8 mouse cellular contexts compared by ENCODE assay signal in genomic region chr12:105584851-105585250, GRCm38 (mm10). TPM values are rescaled to one million over a fixed set of nuclear protein-coding genes. Genes with fewer than 3 reads are reported as not detected.
DNase-seq lines count a peak whose midpoint lies in the region; ATAC-seq and TF ChIP-seq lines count a peak whose summit lies in the region.

No protein-coding gene starts in this region.

- H3K4me1 ChIP-seq in midbrain, embryonic 10.5 days: peaks cover 24% of the 10 kb centered on the region
- peaks cover 3% of the 10 kb centered on the region; the same call in 1 of the 2 replicates for H3K4me1 ChIP-seq in midbrain, embryonic 16.5 days (ENCODE audit: control insufficient read depth, insufficient read depth, low read length)
- H3K4me1 ChIP-seq in kidney, adult 2 months (ENCODE audit: control insufficient read depth, insufficient read depth, low read length): no peaks in the 10 kb centered on the region
- H3K4me1 ChIP-seq in limb, embryonic 12.5 days (replicated peaks): peaks cover 19% of the 10 kb centered on the region
- H3K4me1 ChIP-seq in midbrain, postnatal 0 days (ENCODE audit: insufficient read depth, low read length): peaks cover 3% of the 10 kb centered on the region; the same call in 1 of the 2 replicates
- H3K4me1 ChIP-seq in stomach, embryonic 16.5 days (ENCODE audit: control insufficient read depth, insufficient read depth, low read length): peaks cover 24% of the 10 kb centered on the region

- H3K36me3 ChIP-seq in midbrain, embryonic 10.5 days: no peaks in the 10 kb centered on the region
- H3K36me3 ChIP-seq in midbrain, embryonic 16.5 days (ENCODE audit: control insufficient read depth, insufficient read depth, low read length): no peaks in the 10 kb centered on the region
- no peaks in the 10 kb centered on the region for H3K36me3 ChIP-seq in kidney, adult 2 months (ENCODE audit: control insufficient read depth, insufficient read depth, low read length)
- no peaks in the 10 kb centered on the region for H3K36me3 ChIP-seq in limb, embryonic 12.5 days
- H3K36me3 ChIP-seq in midbrain, postnatal 0 days (ENCODE audit: insufficient read depth, low read length): no peaks in the 10 kb centered on the region
- H3K36me3 ChIP-seq in stomach, embryonic 16.5 days (ENCODE audit: control insufficient read depth, insufficient read depth, low read length): no peaks in the 10 kb centered on the region

- no peak overlapping the region for H3K4me3 ChIP-seq in midbrain, embryonic 10.5 days
- H3K4me3 ChIP-seq in midbrain, embryonic 16.5 days (ENCODE audit: low read depth, low read length): no peak overlapping the region
- no peak overlapping the region for H3K4me3 ChIP-seq in kidney, adult 2 months (ENCODE audit: insufficient read depth, low read depth, low read length)
- no peak overlapping the region for H3K4me3 ChIP-seq in limb, embryonic 12.5 days (replicated peaks)
- H3K4me3 ChIP-seq in midbrain, postnatal 0 days (ENCODE audit: low read depth, low read length): no peak overlapping the region
- no peak overlapping the region for H3K4me3 ChIP-seq in stomach, embryonic 16.5 days (replicated peaks; ENCODE audit: low read length)

- no peak for ATAC-seq in midbrain, embryonic 16.5 days
- no peak for ATAC-seq in limb, embryonic 12.5 days (ENCODE audit: insufficient number of reproducible peaks, insufficient read depth, low FRiP score, low TSS enrichment, low read depth)
- ATAC-seq in midbrain, postnatal 0 days (ENCODE audit: low FRiP score): peak; percentile 58; the same call in 1 of the 2 replicates
- ATAC-seq in stomach, embryonic 16.5 days (ENCODE audit: insufficient read depth, low FRiP score): 0 out of 2 replicates have a peak, but pooled peaks have one; percentile 43

- no peak for TF ChIP-seq POLR2A in kidney, adult 2 months (IDR thresholded peaks at IDR 0.05; ENCODE audit: low read depth, low read length)

- peak; percentile 88 for TF ChIP-seq CTCF in kidney, adult 2 months (conservative IDR thresholded peaks at IDR 0.05; ENCODE audit: insufficient read depth, insufficient read length, low read depth, low read length)
- TF ChIP-seq CTCF in midbrain, postnatal 0 days (IDR thresholded peaks at IDR 0.05): peak; percentile 93

- H3K9me3 ChIP-seq in midbrain, embryonic 10.5 days (replicated peaks): no peaks in the 10 kb centered on the region
- no peaks in the 10 kb centered on the region for H3K9me3 ChIP-seq in midbrain, embryonic 16.5 days (replicated peaks; ENCODE audit: control insufficient read depth, low read length, poor library complexity, severe bottlenecking)
- no peaks in the 10 kb centered on the region for H3K9me3 ChIP-seq in limb, embryonic 12.5 days
- no peaks in the 10 kb centered on the region for H3K9me3 ChIP-seq in midbrain, postnatal 0 days (ENCODE audit: low read length)
- H3K9me3 ChIP-seq in stomach, embryonic 16.5 days (replicated peaks; ENCODE audit: control insufficient read depth, low read length): no peaks in the 10 kb centered on the region

- peaks cover 12% of the 10 kb centered on the region for H3K27me3 ChIP-seq in midbrain, embryonic 10.5 days (ENCODE audit: low read depth, poor library complexity, severe bottlenecking)
- H3K27me3 ChIP-seq in midbrain, embryonic 16.5 days (ENCODE audit: control insufficient read depth, insufficient read depth, low read depth, low read length): no peaks in the 10 kb centered on the region
- no peaks in the 10 kb centered on the region for H3K27me3 ChIP-seq in kidney, adult 2 months (replicated peaks; ENCODE audit: control insufficient read depth, insufficient read depth, low read length)
- peaks cover 7% of the 10 kb centered on the region; the same call in 1 of the 2 replicates for H3K27me3 ChIP-seq in limb, embryonic 12.5 days
- no peaks in the 10 kb centered on the region for H3K27me3 ChIP-seq in midbrain, postnatal 0 days (ENCODE audit: insufficient read depth, low read length)
- H3K27me3 ChIP-seq in stomach, embryonic 16.5 days (ENCODE audit: control insufficient read depth, insufficient read depth, low read length): no peaks in the 10 kb centered on the region

- no peak overlapping the region for H3K27ac ChIP-seq in midbrain, embryonic 10.5 days (replicated peaks)
- H3K27ac ChIP-seq in midbrain, embryonic 16.5 days (ENCODE audit: low read length): no peak overlapping the region
- H3K27ac ChIP-seq in kidney, adult 2 months (ENCODE audit: insufficient read depth, low read depth, low read length): no peak overlapping the region
- no peak overlapping the region for H3K27ac ChIP-seq in limb, embryonic 12.5 days
- H3K27ac ChIP-seq in midbrain, postnatal 0 days (ENCODE audit: low read depth, low read length): no peak overlapping the region
- H3K27ac ChIP-seq in stomach, embryonic 16.5 days (ENCODE audit: low read length): no peak overlapping the region

- H3K9ac ChIP-seq in midbrain, embryonic 16.5 days (ENCODE audit: low read depth, low read length): no peak overlapping the region
- 0 out of 2 replicates have a peak overlapping the region, but pooled peaks have one; percentile 1 for H3K9ac ChIP-seq in limb, embryonic 12.5 days (replicated peaks)
- no peak overlapping the region for H3K9ac ChIP-seq in midbrain, postnatal 0 days (replicated peaks; ENCODE audit: low read length, poor library complexity, severe bottlenecking)
- no peak overlapping the region for H3K9ac ChIP-seq in stomach, embryonic 16.5 days (ENCODE audit: low read length)

- 18% methylated on average over 12 of the region's 12 CpGs for WGBS in midbrain, embryonic 10.5 days
- WGBS in midbrain, embryonic 16.5 days: 16% methylated on average over 12 of the region's 12 CpGs
- 20% methylated on average over 12 of the region's 12 CpGs for WGBS in kidney, adult 2 months
- 21% methylated on average over 12 of the region's 12 CpGs for WGBS in limb, embryonic 12.5 days
- 22% methylated on average over 11 of the region's 12 CpGs for WGBS in midbrain, postnatal 0 days
- 18% methylated on average over 12 of the region's 12 CpGs for WGBS in stomach, embryonic 16.5 days

- DNase-seq in midbrain, embryonic 10.5 days (ENCODE audit: low spot score): peak; percentile 83
- DNase-seq in embryo, embryonic 10.5 days (ENCODE audit: low spot score): peak; percentile 83
- peak; percentile 67 to 82 for DNase-seq in heart, adult 18-20 months
- peak; percentile 75 for DNase-seq in kidney, adult 2 months
- DNase-seq in midbrain, postnatal 0 days (ENCODE audit: low spot score): peak; percentile 76

- H3K4me2 ChIP-seq in midbrain, embryonic 16.5 days (ENCODE audit: low read length): no peak overlapping the region
- H3K4me2 ChIP-seq in limb, embryonic 12.5 days: no peak overlapping the region
- H3K4me2 ChIP-seq in midbrain, postnatal 0 days (ENCODE audit: low read depth, low read length, poor library complexity, severe bottlenecking): no peak overlapping the region
- H3K4me2 ChIP-seq in stomach, embryonic 16.5 days (ENCODE audit: low read depth, low read length): no peak overlapping the region

RNA-seq across cellular contexts. Expression of gene Bdkrb1, which starts 18.0 kb away (rescaled TPM):
- not detected in 2 replicates for polyA plus RNA-seq in midbrain, embryonic 10.5 days (2016; fragmentation: Nextera tagmentation; extraction: Ambion mirVana)
- polyA plus RNA-seq in midbrain, embryonic 16.5 days (2015; fragmentation: Nextera tagmentation; extraction: Ambion mirVana): 0.14 TPM in 1 of 2 replicates, not detected in the other
- total RNA-seq in heart, adult 18-20 months (2021): not detected
- polyA plus RNA-seq in kidney, adult 2 months (2012; rRNA removed): 0.15 TPM in 1 of 2 replicates, not detected in the other
- polyA plus RNA-seq in limb, embryonic 12.5 days (2016; fragmentation: Nextera tagmentation; extraction: Ambion mirVana): not detected in 2 replicates
- total RNA-seq in midbrain, postnatal 0 days (2014; rRNA removed): 0.22 and 0.24 TPM in 2 replicates
- 0.19 and 0.25 TPM in 2 replicates for polyA plus RNA-seq in midbrain, postnatal 0 days (2015; fragmentation: Nextera tagmentation; extraction: Ambion mirVana)
- 0.69 and 1.0 TPM in 2 replicates for polyA plus RNA-seq in stomach, embryonic 16.5 days (2015; fragmentation: Nextera tagmentation; extraction: Ambion mirVana)

RNA-seq across cellular contexts. Expression of gene Bdkrb2, which starts 21.8 kb away (rescaled TPM):
- 0.46 and 0.72 TPM in 2 replicates for polyA plus RNA-seq in midbrain, embryonic 10.5 days (2016; fragmentation: Nextera tagmentation; extraction: Ambion mirVana)
- 1.6 and 2.4 TPM in 2 replicates for polyA plus RNA-seq in midbrain, embryonic 16.5 days (2015; fragmentation: Nextera tagmentation; extraction: Ambion mirVana)
- under 1 TPM; 0.31 to 0.40 TPM for total RNA-seq in heart, adult 18-20 months (2021)
- polyA plus RNA-seq in kidney, adult 2 months (2012; rRNA removed): 0.54 and 0.64 TPM in 2 replicates
- polyA plus RNA-seq in limb, embryonic 12.5 days (2016; fragmentation: Nextera tagmentation; extraction: Ambion mirVana): 1.5 and 1.8 TPM in 2 replicates
- 1.6 and 2.9 TPM in 2 replicates for total RNA-seq in midbrain, postnatal 0 days (2014; rRNA removed)
- polyA plus RNA-seq in midbrain, postnatal 0 days (2015; fragmentation: Nextera tagmentation; extraction: Ambion mirVana): 0.64 and 0.97 TPM in 2 replicates
- polyA plus RNA-seq in stomach, embryonic 16.5 days (2015; fragmentation: Nextera tagmentation; extraction: Ambion mirVana): 5.3 and 7.3 TPM in 2 replicates

Comparison
In these comparisons a context has a peak if more than half of its experiments do, and no peak if none do; other contexts are left out.
1. ATAC-seq: peak in midbrain, postnatal 0 days (single experiment) and stomach, embryonic 16.5 days (single experiment); none in midbrain, embryonic 16.5 days (single experiment) and limb, embryonic 12.5 days (single experiment).
2. Peak in every context shown above with its lines, with median percentiles within 50 percentile points of each other: DNase-seq.